Mouse (Mus musculus) forelimb bud, embryonic 11.5 days (tissue): ENCODE results near the gene Btnl6.
"Not testable (repeated sequence)": the region's sequence is repeated elsewhere in the genome, so short reads cannot be mapped to it uniquely, and the experiment has no call there.

Experiments
- DNase-seq: peaks from one replicate; pipeline ENCODE4 v3.0.0-alpha.2; 2012; ENCODE audit warnings: low read depth, low spot score

The Btnl6 gene

GRCm38 (mm10) chr17:34497726-34498125 is 19.4 kb downstream of the Btnl6 start:
- not testable (repeated sequence) for DNase-seq

GRCm38 (mm10) chr17:34497319-34497718 is 19.8 kb downstream of the Btnl6 start:
- DNase-seq: not testable (repeated sequence)

GRCm38 (mm10) chr17:34496539-34496938 is 20.6 kb downstream of the Btnl6 start:
- DNase-seq: no peak

- not testable (repeated sequence) for DNase-seq
These were observed 22.0 kb downstream of the Btnl6 start for GRCm38 (mm10) chr17:34495156-34495555.

- no peak for DNase-seq
These were observed 24.4 kb downstream of the Btnl6 start for GRCm38 (mm10) chr17:34492796-34493195.

- DNase-seq: not testable (repeated sequence)
These were observed 39.7 kb downstream of the Btnl6 start, which contains the start of gene Btnl4 for GRCm38 (mm10) chr17:34477238-34478013. Gene Btnl4 (minus strand): TSS chr17:34477318.

GRCm38 (mm10) chr17:34476427-34476826 is 40.7 kb downstream of the Btnl6 start:
- DNase-seq: no peak

GRCm38 (mm10) chr17:34475060-34475459 is 42.1 kb downstream of the Btnl6 start:
- no peak for DNase-seq

GRCm38 (mm10) chr17:34470491-34470890 is 46.7 kb downstream of the Btnl6 start:
- DNase-seq: no peak

GRCm38 (mm10) chr17:34465906-34466305 is 51.2 kb downstream of the Btnl6 start:
- DNase-seq: not testable (repeated sequence)

GRCm38 (mm10) chr17:34459255-34459654 is 57.9 kb downstream of the Btnl6 start:
- no peak for DNase-seq
